Mouse (Mus musculus) urinary bladder, adult 2 months (tissue): ENCODE data around the gene Ambn. TPM values are rescaled to one million over a fixed set of nuclear protein-coding genes. Genes with fewer than 3 reads are reported as not detected.
"Not testable (repeated sequence)": the region's sequence is repeated elsewhere in the genome, so short reads cannot be mapped to it uniquely, and the experiment has no call there.

Source experiments
- DNase-seq: peaks from one replicate; pipeline ENCODE4 v3.0.0; 2022; ENCODE audit warnings: low spot score
- polyA plus RNA-seq: library from polyadenylated mRNA; depleted of rRNA; stranded (reverse); fragments of >200 nt; gene quantifications from 2 replicates; pipeline ENCODE4 v1.2.3, GENCODE M21; 2012; rRNA removed

Ambn gene
- not detected in 2 replicates for polyA plus RNA-seq

DNA sequence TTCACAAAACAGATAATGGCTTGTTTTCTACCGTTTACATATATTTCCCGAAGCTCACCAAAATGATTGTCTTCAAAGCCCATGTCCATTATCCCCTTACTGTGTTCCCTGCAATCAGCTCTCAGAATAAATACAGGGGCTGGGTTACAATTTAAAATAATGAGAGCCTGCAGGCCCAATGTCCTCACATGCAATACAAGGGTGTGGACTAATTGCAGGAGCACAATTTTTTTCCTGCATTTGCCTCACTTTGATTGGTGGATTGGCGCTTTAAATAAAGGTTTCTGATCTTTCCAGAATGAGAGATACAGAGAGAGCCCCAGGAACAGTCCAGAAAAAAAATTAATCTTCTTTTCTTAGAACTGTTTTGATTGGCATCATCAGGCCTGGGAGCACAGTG lies at the start of gene Ambn:
TSS of gene Ambn (plus strand) at position 301 of the 400 bp plus-strand sequence.
- DNase-seq: no peak

GRCm38 (mm10) chr5:88420319-88421065 lies 35.3 kb upstream of the Ambn start:
- no peak for DNase-seq

DNA sequence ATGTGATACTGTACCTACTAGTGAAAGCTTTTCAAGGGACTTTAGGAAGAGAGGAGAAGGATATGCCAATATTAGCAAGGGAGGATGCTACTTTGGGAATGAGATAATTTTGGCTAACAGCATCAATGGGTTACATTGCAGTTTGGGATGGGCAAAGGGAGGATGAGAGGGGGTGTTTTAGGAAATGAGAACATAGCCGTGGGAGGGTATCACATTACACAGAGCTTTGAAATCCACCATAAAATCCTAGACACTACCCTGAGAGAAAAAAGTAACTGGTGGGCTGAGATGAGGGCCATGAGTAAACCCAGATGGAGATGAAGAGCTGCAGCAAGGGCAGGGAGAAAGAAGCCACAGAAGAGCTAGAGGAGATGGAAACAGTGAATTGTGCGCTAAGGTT lies 30.9 kb upstream of the Ambn start:
- not testable (repeated sequence) for DNase-seq

GRCm38 (mm10) chr5:88426753-88427152 lies 29.0 kb upstream of the Ambn start:
- DNase-seq: no peak

GRCm38 (mm10) chr5:88467471-88467870 lies 11.7 kb downstream of the Ambn start:
- DNase-seq: no peak

DNA sequence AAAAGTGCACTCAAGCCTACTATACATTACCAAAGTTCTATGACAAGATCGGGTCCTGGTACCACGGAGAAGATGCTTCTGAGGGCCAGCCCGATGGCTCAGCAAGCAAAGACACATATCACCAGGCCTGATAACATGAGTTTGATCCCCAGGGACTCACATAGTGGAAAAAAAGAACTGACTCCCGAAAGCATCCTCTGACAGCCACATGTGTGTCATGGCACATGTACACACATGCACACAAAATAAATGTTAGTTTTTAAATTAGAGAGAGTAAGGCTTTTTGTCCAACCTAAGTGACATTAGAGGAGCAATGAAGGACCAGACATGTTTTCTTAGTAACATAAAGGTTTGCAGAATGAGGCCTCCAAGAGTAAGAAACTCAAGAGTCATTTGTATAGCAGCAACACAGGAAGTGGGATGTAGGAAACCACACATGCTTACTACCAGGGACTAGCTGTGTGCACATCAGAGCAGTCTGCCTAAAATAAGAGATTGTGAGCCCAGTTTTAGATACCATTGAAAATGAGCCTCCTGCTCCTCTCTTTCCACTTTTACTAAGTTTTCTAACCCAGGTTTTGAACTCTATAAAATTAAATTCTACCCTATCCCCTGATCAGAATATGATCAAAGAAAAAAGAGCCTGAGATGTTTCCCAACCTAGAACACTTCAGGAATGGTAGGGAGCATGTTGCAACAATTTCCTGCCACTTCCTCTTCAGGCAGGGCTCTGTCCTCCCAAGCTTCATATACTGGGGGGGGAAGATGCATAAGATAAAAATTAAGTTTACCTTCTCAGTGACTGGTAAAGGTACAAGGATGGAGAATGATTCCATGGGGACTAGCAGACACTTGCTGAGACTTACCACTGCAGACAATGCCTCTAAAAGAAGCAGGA lies 13.3 kb downstream of the Ambn start:
- DNase-seq: no peak

DNA sequence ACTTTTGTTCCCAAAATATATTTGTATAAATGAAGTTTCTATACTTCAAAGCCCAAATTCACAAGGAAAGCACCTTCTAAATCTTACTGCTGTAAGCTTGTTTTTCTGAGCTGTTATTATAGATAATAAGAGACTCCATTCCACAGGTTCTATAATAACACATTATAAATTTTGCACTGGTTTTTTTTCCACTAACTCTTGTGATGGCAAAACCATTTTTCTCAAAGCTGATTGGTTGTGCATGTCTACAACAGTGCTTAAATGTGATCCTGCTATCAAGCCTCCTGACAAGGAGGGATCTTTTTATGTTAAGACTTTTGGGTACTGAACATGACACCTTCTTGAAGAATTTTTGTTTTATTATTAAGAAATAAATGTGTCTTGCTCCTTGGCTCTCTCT lies 31.9 kb downstream of the Ambn start, which contains the start of gene Enam:
TSS of gene Enam (plus strand) at position 301 of the 400 bp plus-strand sequence.
- DNase-seq: no peak

- no peak for DNase-seq
Measured at GRCm38 (mm10) chr5:88489004-88489403, 33.2 kb downstream of the Ambn start.

- DNase-seq: no peak
Measured at GRCm38 (mm10) chr5:88491111-88491510, 35.3 kb downstream of the Ambn start.

GRCm38 (mm10) chr5:88499781-88500180 lies 44.0 kb downstream of the Ambn start:
- no peak for DNase-seq

GRCm38 (mm10) chr5:88508555-88508954 lies 52.8 kb downstream of the Ambn start:
- DNase-seq: no peak

GRCm38 (mm10) chr5:88508990-88509389 lies 53.2 kb downstream of the Ambn start:
- no peak for DNase-seq

Other genes starting within 250 kb of the Ambn start
- gene Gm7714, start 187.1 kb upstream of the Ambn start, polyA plus RNA-seq: not detected in 2 replicates
- not detected in 2 replicates for gene Prol1, start 138.7 kb upstream of the Ambn start, polyA plus RNA-seq
- not detected in 2 replicates for gene Amtn, start 79.9 kb upstream of the Ambn start, polyA plus RNA-seq
- not detected in 2 replicates for gene Enam, start 32.0 kb downstream of the Ambn start, polyA plus RNA-seq
- gene Jchain, start 71.9 kb downstream of the Ambn start, polyA plus RNA-seq: 1.0 and 1.3 TPM in 2 replicates
- 36.2 and 45.2 TPM in 2 replicates for gene Utp3, start 98.5 kb downstream of the Ambn start, polyA plus RNA-seq
- gene Rufy3, start 109.0 kb downstream of the Ambn start, polyA plus RNA-seq: 21.6 and 23.3 TPM in 2 replicates
- 48.4 and 53.5 TPM in 2 replicates for gene Grsf1, start 220.2 kb downstream of the Ambn start, polyA plus RNA-seq